Mouse (Mus musculus) embryonic facial prominence, embryonic 14.5 days (tissue): Measurements from ENCODE around the gene Fam187a. TPM values are rescaled to one million over a fixed set of nuclear protein-coding genes. Genes with fewer than 3 reads are reported as not detected.

ENCODE experiments used
- ATAC-seq: fragments of 200-750 bp; cut with Nextera tagmentation; 2 replicates; pipeline ENCODE4 v1.8.0; 2017; ENCODE audit warnings: low read depth, moderate number of reproducible peaks, moderate TSS enrichment
- DNase-seq: peaks from one replicate; pipeline ENCODE4 v3.0.0-alpha.2; 2015; ENCODE audit warnings: low spot score
- H3K27ac ChIP-seq: fragments of 300-500 bp; sonication (generic); replicated peaks from 2 replicates; pipeline ENCODE4 v1.5.1; 2014; ENCODE audit warnings: low read depth, mild to moderate bottlenecking, low read length, moderate library complexity
- H3K27me3 ChIP-seq: fragments of 300-500 bp; sonication (generic); replicated peaks from 2 replicates; pipeline ENCODE4 v1.6.1; 2014; ENCODE audit warnings: low read length; ENCODE audit not compliant: control insufficient read depth, insufficient read depth
- H3K36me3 ChIP-seq: fragments of 300-500 bp; sonication (generic); 2 replicates; pipeline ENCODE4 v1.6.1; 2014; ENCODE audit warnings: low read length, mixed read lengths; ENCODE audit not compliant: control insufficient read depth, insufficient read depth
- H3K4me1 ChIP-seq: fragments of 300-500 bp; sonication (generic); 2 replicates; pipeline ENCODE4 v1.6.1; 2014; ENCODE audit warnings: antibody characterized with exemption, low read length; ENCODE audit not compliant: control insufficient read depth, insufficient read depth
- H3K4me2 ChIP-seq: fragments of 300-500 bp; sonication (generic); 2 replicates; pipeline ENCODE4 v1.6.1; 2014; ENCODE audit warnings: low read depth, mild to moderate bottlenecking, low read length, moderate library complexity, mixed read lengths
- H3K4me3 ChIP-seq: fragments of 300-500 bp; sonication (generic); 2 replicates; pipeline ENCODE4 v1.5.1; 2014; ENCODE audit warnings: low read depth, mild to moderate bottlenecking, low read length
- H3K9ac ChIP-seq: fragments of 300-500 bp; sonication (generic); 2 replicates; pipeline ENCODE4 v1.6.1; 2014; ENCODE audit warnings: low read depth, mild to moderate bottlenecking, low read length, moderate library complexity, mixed read lengths
- H3K9me3 ChIP-seq: fragments of 300-500 bp; sonication (generic); 2 replicates; pipeline ENCODE4 v1.6.1; 2016; ENCODE audit warnings: low read length; ENCODE audit not compliant: control insufficient read depth
- WGBS: fragments of 180-500 bp; shearing (Covaris S2); extraction: QIAGEN DNeasy Blood & Tissue Kit; methylation state at CpG from one replicate; pipeline ENCODE4 v1.1.7; 2014; 5-methylcytosine and 5-hydroxymethylcytosine counted together
- polyA plus RNA-seq: library from polyadenylated mRNA; unstranded; fragments of >200 nt; fragmentation: Nextera tagmentation; extraction: Ambion mirVana; gene quantifications from 2 replicates; pipeline ENCODE4 v1.2.1, GENCODE M21; 2014

Fam187a gene
- polyA plus RNA-seq: not detected in 2 replicates

DNA sequence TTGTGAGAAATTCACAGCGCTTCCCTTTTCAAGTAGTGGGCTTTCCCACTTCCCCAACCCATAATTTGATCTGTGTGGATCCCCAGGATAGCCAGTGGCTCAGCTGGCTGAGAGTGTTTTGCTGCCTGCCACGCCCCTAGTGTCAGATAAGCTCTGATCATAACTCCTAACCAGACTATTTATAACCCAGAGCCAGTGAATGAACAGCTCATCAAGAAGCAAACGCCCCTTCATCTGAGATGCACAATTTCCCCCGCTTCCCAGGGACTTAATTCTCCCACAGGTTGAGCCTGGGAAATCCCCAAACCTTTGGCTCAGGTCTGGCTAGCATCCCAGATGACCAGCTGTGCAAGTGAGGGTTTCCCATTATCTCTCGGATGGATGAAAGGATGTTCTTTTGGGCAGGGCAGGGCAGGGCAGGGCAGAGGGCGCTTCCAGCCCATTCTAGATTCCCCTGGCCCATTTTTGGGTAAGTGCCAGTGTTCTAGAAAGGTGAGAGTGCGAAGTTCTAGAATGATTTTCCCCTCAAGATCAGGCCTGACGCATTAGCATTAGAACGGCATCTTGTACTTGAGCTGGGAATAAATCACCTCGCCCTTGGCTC, at the start of gene Fam187a:
Gene Fam187a, plus strand, starts transcription at position 554 of the 604 bp plus-strand sequence.
- Histone ChIP-seq H3K9ac (no peak within 1 kb of the TSS), H3K4me3 (no peak within 1 kb of the TSS), H3K27ac (no peak within 1 kb of the TSS), H3K9me3 (no peaks in the 10 kb centered on the region), H3K36me3 (no peaks in the 10 kb centered on the region), H3K27me3 (peaks cover 5% of the 10 kb centered on the region; the same call in 1 of the 2 replicates), H3K4me1 (peaks cover 10% of the 10 kb centered on the region), H3K4me2 (no peak within 1 kb of the TSS)
- 48% methylated on average over 10 of the region's 10 CpGs for WGBS
- no peak for ATAC-seq
- DNase-seq: no peak

DNA sequence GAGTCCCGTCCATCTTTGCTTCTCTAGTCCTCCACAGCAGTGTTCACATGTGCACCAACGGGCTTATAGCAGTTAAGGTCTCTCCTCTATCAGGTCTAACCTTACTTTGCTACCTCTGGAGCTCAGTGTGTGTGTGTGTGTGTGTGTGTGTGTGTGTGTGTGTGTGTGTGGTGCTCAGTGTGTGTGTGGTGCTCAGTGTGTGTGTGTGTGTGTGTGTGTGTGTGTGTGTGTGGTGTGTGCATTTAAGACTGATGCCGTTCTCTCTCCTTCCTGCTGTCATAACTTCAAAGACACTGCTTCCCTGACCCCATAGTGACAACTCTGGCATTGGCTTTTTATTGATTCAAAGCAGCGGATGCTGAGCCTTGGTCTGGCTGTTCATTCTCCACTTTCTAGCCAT, 49.4 kb upstream of the Fam187a start, which contains the start of gene Higd1b:
Gene Higd1b, plus strand, starts transcription at position 301 of the 400 bp plus-strand sequence.
- Histone ChIP-seq H3K4me1 (no peaks in the 10 kb centered on the region), H3K36me3 (peaks cover 40% of the 10 kb centered on the region), H3K4me3 (no peak within 1 kb of the TSS), H3K9ac (no peak within 1 kb of the TSS), H3K9me3 (no peaks in the 10 kb centered on the region), H3K27me3 (no peaks in the 10 kb centered on the region), H3K4me2 (no peak within 1 kb of the TSS), H3K27ac (no peak within 1 kb of the TSS)
- ATAC-seq (no peak), DNase-seq (no peak)
- WGBS: 74% methylated on average over 4 of the region's 4 CpGs

DNA sequence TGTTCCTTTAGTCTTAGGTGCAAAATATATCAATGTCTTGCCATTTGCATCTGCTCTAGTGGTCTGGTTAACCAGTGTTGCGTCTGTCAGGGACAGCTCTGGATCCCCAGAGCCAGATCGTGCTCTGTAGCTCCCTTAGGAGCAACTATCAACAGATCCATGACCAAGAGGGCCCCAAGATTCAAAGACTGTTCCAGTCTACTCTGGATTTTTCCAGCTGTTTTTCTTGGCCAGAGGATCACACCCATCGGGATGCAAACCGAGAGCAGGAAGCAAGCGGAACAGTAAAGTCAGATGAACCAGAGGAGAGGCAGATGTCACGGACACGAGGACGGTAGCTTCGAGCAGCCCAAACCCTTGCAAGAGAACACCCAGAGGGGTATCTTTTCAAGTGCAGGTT, 48.8 kb upstream of the Fam187a start:
- ATAC-seq: no peak
- Histone ChIP-seq H3K4me3 (no peak overlapping the region), H3K4me2 (no peak overlapping the region), H3K27ac (no peak overlapping the region), H3K27me3 (no peaks in the 10 kb centered on the region), H3K9ac (no peak overlapping the region), H3K4me1 (no peaks in the 10 kb centered on the region), H3K36me3 (peaks cover 44% of the 10 kb centered on the region), H3K9me3 (no peaks in the 10 kb centered on the region)
- DNase-seq: no peak
- 67% methylated on average over 9 of the region's 9 CpGs for WGBS

DNA sequence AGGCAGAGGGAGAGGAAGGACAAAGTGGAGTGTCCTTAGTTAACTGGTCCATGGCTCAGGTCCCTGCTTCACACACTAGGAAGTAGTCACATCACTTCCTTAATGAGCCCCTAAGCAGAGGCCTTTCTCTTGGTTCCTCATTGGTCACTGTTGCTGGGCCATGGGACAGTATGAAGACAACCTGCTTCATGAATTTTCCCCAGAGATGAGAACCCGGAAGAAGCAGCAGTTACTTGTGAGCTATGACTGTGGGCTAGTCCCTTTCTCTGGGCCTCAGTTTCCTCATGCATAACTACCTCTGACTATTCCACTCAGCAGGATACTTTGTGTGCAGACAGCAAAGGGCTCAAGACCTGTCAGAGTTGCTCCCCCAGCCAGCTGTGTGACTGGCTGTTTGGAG, 47.6 kb upstream of the Fam187a start:
- Histone ChIP-seq H3K4me1 (no peaks in the 10 kb centered on the region), H3K36me3 (peaks cover 55% of the 10 kb centered on the region), H3K27me3 (no peaks in the 10 kb centered on the region), H3K4me2 (no peak overlapping the region), H3K9ac (no peak overlapping the region; the same call in 1 of the 2 replicates), H3K27ac (no peak overlapping the region), H3K4me3 (no peak overlapping the region), H3K9me3 (no peaks in the 10 kb centered on the region)
- no peak for ATAC-seq
- 88% methylated on average over 1 of the region's 1 CpGs for WGBS
- no peak for DNase-seq

DNA sequence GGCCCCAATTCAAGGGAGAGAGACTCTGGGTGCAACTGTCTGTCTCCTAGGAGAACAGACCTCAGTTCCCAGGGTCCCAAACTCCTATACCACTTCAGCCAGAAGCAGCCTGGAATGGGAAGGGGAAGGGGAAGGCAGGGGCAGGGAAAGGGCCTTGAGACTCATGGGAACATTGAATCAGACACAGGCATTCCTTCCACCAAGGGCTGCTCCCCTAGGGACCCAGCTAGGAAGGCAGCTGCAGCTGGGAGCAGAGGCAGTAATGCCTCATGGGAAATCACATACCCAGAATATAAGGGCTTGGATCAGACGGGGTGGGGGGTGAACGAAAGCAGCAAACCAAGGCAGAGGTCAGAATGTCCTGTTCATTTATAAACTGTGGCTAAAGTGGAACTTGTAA, 46.8 kb upstream of the Fam187a start:
- ATAC-seq: no peak

DNA sequence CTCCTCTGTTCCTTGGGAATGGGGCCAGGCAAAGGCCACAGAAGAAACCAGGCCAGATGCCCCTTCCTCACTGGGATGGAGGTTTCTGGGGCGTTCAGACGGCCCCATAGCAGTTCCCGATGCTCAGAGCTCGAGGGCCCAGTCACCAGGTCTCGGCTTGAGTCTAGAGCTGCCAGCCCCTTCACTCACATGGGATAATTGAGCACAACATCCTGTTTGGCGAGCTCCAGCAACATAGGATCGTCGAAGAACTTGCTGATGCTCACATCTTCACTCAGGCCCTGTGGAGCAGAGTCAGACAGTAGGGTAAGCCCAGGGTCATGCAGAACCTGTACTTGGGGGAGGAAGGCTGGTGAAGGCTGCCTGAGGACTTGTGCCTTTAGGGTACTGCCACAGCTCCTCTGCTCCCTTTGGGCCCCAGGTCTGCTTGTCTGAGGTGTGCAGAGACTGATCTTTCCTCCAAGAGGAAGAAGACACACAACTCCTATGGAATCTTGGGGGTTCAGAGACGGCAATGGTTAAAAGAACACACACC, 46.3 kb upstream of the Fam187a start:
- WGBS: 76% methylated on average over 9 of the region's 9 CpGs
- H3K9me3 ChIP-seq: no peaks in the 10 kb centered on the region
- no peak overlapping the region for H3K9ac ChIP-seq
- no peak overlapping the region for H3K27ac ChIP-seq
- no peaks in the 10 kb centered on the region for H3K27me3 ChIP-seq
- peaks cover 68% of the 10 kb centered on the region for H3K36me3 ChIP-seq
- no peaks in the 10 kb centered on the region for H3K4me1 ChIP-seq
- no peak for DNase-seq
- ATAC-seq: no peak
- H3K4me3 ChIP-seq: no peak overlapping the region
- no peak overlapping the region for H3K4me2 ChIP-seq

More for the DNA sequence above, 46.8 kb upstream of the Fam187a start:
- H3K9me3 ChIP-seq: no peaks in the 10 kb centered on the region
- WGBS: 93% methylated on average over 2 of the region's 2 CpGs
- H3K27ac ChIP-seq: no peak overlapping the region
- no peak overlapping the region for H3K4me2 ChIP-seq
- H3K4me3 ChIP-seq: no peak overlapping the region
- H3K4me1 ChIP-seq: no peaks in the 10 kb centered on the region
- no peaks in the 10 kb centered on the region for H3K27me3 ChIP-seq
- no peak for DNase-seq
- H3K36me3 ChIP-seq: peaks cover 63% of the 10 kb centered on the region
- H3K9ac ChIP-seq: no peak overlapping the region

DNA sequence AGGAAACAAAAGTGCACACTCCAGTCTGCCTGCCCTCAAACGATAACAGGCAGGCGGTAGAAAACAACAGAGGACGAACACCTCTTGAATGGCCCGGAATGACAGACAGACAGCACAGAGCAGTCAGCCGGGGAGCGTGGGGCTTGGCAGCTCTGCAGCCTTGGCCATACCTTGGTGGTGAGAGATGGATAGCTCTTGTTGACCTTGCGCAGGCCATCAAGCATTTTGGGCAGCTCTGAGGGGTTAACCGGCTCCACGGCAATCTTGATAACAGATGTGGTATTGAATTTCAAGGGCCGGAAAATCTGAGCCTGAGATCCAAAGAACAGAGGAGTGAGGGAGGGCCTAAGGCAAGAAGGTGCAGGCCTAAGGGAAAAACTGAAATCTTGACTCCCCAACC, 39.0 kb upstream of the Fam187a start:
- WGBS: 63% methylated on average over 10 of the region's 10 CpGs
- Histone ChIP-seq H3K4me3 (no peak overlapping the region), H3K27me3 (no peaks in the 10 kb centered on the region), H3K9ac (no peak overlapping the region), H3K4me1 (no peaks in the 10 kb centered on the region), H3K9me3 (no peaks in the 10 kb centered on the region), H3K4me2 (no peak overlapping the region), H3K27ac (no peak overlapping the region), H3K36me3 (peaks cover 97% of the 10 kb centered on the region)
- no peak for DNase-seq
- no peak for ATAC-seq

DNA sequence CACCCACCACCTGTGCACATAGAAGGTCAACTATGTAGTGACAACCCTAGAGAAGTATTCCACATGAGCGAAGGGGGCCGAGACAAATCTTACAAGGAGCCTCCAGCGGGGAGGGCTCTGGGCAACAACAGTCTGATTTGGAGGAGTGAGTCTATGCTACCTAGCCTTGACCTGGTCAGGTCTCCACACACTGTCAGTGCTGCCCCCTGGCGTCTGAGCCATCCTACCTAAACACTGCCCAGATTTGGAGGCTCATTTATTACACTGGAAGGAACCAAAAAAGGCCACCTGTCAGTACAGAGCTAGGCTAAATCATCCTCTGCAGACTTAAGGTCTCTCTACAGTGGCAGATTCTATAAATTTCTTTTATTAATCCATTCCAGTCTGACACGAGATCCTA, 33.1 kb upstream of the Fam187a start:
- Histone ChIP-seq H3K9ac (no peak overlapping the region), H3K4me3 (no peak overlapping the region), H3K36me3 (peaks cover 79% of the 10 kb centered on the region), H3K4me1 (no peaks in the 10 kb centered on the region), H3K27ac (no peak overlapping the region), H3K4me2 (no peak overlapping the region), H3K27me3 (no peaks in the 10 kb centered on the region), H3K9me3 (no peaks in the 10 kb centered on the region)
- WGBS: 71% methylated on average over 5 of the region's 5 CpGs
- 0 out of 2 replicates have a peak, but pooled peaks have one; percentile 55 for ATAC-seq
- DNase-seq: peak; percentile 44

DNA sequence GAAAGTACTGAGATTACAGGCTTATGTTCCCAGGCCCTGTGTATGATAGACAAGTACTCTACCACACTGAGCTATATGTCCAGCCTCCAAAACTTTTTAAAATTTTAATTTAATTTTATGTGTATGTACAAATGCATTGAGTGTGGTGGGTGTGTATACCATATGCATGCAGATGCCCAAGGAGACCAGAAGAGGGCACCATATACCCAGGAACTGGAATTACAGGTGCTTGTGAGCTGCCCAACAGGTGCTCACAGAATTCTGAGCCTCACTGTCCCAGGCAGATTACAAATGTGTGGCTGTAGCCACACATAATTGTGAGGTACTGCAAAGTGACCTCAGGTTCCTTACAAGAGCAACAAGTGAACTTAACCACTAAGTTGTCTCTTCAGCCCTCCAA, 31.2 kb upstream of the Fam187a start:
- DNase-seq: no peak

More for the DNA sequence above, 31.2 kb upstream of the Fam187a start:
- no peak overlapping the region for H3K27ac ChIP-seq
- no peaks in the 10 kb centered on the region for H3K27me3 ChIP-seq
- ATAC-seq: no peak
- no peak overlapping the region for H3K4me2 ChIP-seq
- H3K4me3 ChIP-seq: no peak overlapping the region
- no peaks in the 10 kb centered on the region for H3K4me1 ChIP-seq
- H3K36me3 ChIP-seq: peaks cover 74% of the 10 kb centered on the region
- H3K9ac ChIP-seq: no peak overlapping the region
- no peaks in the 10 kb centered on the region for H3K9me3 ChIP-seq
